Mouse (Mus musculus) cerebellum, adult 2 months (tissue): ENCODE results near the gene Fbrs.

ENCODE experiments used
- CTCF ChIP-seq: fragments of 200-500 bp; IDR thresholded peaks from 2 replicates; pipeline ENCODE4 v1.5.1; 2011; ENCODE audit warnings: low read depth, mild to moderate bottlenecking, control low read depth, low read length, moderate library complexity, borderline replicate concordance; ENCODE audit not compliant: insufficient read depth
- POLR2A ChIP-seq: fragments of 200-500 bp; IDR thresholded peaks from 2 replicates; pipeline ENCODE4 v1.6.1; 2011; ENCODE audit warnings: low read length, control low read depth, borderline replicate concordance; ENCODE audit not compliant: insufficient read depth

DNA sequence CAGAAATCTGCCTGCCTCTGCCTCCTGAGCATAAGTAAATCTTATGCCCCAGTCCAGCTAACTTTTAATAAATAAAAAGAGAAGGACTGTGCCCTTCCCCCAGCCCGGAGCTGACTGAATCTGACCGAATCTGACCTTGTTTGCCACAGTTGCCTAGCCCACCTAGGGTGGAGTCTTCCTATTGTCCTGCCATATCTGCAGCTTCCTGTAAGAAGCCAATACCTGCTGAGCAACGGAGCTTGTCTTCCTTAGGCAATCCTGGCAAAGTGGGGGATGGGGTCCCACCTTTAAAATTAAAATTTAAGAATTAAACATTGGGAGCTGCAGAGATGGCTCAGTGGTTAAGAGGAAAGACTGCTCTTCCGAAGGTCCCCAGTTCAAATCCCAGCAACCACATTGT, 12.4 kb upstream of the Fbrs start:
- TF ChIP-seq CTCF = no peak
- no peak for TF ChIP-seq POLR2A
